Mouse (Mus musculus): ENCODE measurements at regions not wholly inside any gene's neighbourhood (a gene's known extent, or its start where the extent isn't known, plus 50 kb on each side); places are given as distances from the start of the nearest gene placed in this dataset.

GRCm38 (mm10) chr1:177643662-177644061, 86.0 kb upstream of the 1700016C15Rik start:
- H3K4me1 ChIP-seq (ENCODE audit: control insufficient read depth, insufficient read depth, insufficient read length, low read length): peaks cover 5% of the 10 kb centered on the region
- H3K4me3 ChIP-seq (ENCODE audit: low read depth, low read length): no peak overlapping the region
- H3K27me3 ChIP-seq (ENCODE audit: control insufficient read depth, insufficient read depth, low read length): no peaks in the 10 kb centered on the region
- 51% methylated on average over 3 of the region's 3 CpGs for WGBS
- TF ChIP-seq CTCF (IDR thresholded peaks at IDR 0.05; ENCODE audit: extremely low read depth, insufficient read length, insufficient replicate concordance, low read depth, low read length) (no peak), POLR2A (IDR thresholded peaks at IDR 0.05; ENCODE audit: low read depth, low read length) (no peak)
- no peaks in the 10 kb centered on the region for H3K36me3 ChIP-seq (ENCODE audit: control insufficient read depth, insufficient read depth, low read length)
- H3K27ac ChIP-seq (ENCODE audit: insufficient read depth, low read depth, low read length): no peak overlapping the region

- H3K4me3 ChIP-seq (ENCODE audit: low read depth, low read length): no peak overlapping the region
- H3K27ac ChIP-seq (ENCODE audit: insufficient read depth, low read depth, low read length): no peak overlapping the region
- WGBS: 29% methylated on average over 4 of the region's 4 CpGs
- H3K4me1 ChIP-seq (ENCODE audit: control insufficient read depth, insufficient read depth, insufficient read length, low read length): peaks cover 5% of the 10 kb centered on the region
- H3K36me3 ChIP-seq (ENCODE audit: control insufficient read depth, insufficient read depth, low read length): no peaks in the 10 kb centered on the region
- TF ChIP-seq CTCF (IDR thresholded peaks at IDR 0.05; ENCODE audit: extremely low read depth, insufficient read length, insufficient replicate concordance, low read depth, low read length) (no peak), POLR2A (IDR thresholded peaks at IDR 0.05; ENCODE audit: low read depth, low read length) (no peak)
- H3K27me3 ChIP-seq (ENCODE audit: control insufficient read depth, insufficient read depth, low read length): no peaks in the 10 kb centered on the region
These were observed 85.4 kb upstream of the 1700016C15Rik start for GRCm38 (mm10) chr1:177644214-177644613.

- Histone ChIP-seq H3K36me3 (ENCODE audit: control insufficient read depth, insufficient read depth, low read length) (no peaks in the 10 kb centered on the region), H3K4me1 (ENCODE audit: control insufficient read depth, insufficient read depth, insufficient read length, low read length) (peaks cover 5% of the 10 kb centered on the region), H3K27ac (ENCODE audit: insufficient read depth, low read depth, low read length) (no peak overlapping the region), H3K27me3 (ENCODE audit: control insufficient read depth, insufficient read depth, low read length) (no peaks in the 10 kb centered on the region), H3K4me3 (ENCODE audit: low read depth, low read length) (no peak overlapping the region)
- WGBS: 81% methylated on average over 4 of the region's 4 CpGs
- TF ChIP-seq POLR2A (IDR thresholded peaks at IDR 0.05; ENCODE audit: low read depth, low read length) (no peak), CTCF (IDR thresholded peaks at IDR 0.05; ENCODE audit: extremely low read depth, insufficient read length, insufficient replicate concordance, low read depth, low read length) (no peak)
These were observed 84.3 kb upstream of the 1700016C15Rik start for GRCm38 (mm10) chr1:177645327-177645726.

- 85% methylated on average over 5 of the region's 5 CpGs for WGBS
- H3K4me3 ChIP-seq (ENCODE audit: low read depth, low read length): no peak overlapping the region
- peaks cover 5% of the 10 kb centered on the region for H3K4me1 ChIP-seq (ENCODE audit: control insufficient read depth, insufficient read depth, insufficient read length, low read length)
- no peaks in the 10 kb centered on the region for H3K36me3 ChIP-seq (ENCODE audit: control insufficient read depth, insufficient read depth, low read length)
- no peak overlapping the region for H3K27ac ChIP-seq (ENCODE audit: insufficient read depth, low read depth, low read length)
- H3K27me3 ChIP-seq (ENCODE audit: control insufficient read depth, insufficient read depth, low read length): no peaks in the 10 kb centered on the region
- no peak for TF ChIP-seq POLR2A (IDR thresholded peaks at IDR 0.05; ENCODE audit: low read depth, low read length)
- TF ChIP-seq CTCF (IDR thresholded peaks at IDR 0.05; ENCODE audit: extremely low read depth, insufficient read length, insufficient replicate concordance, low read depth, low read length): no peak
These were observed 83.6 kb upstream of the 1700016C15Rik start for GRCm38 (mm10) chr1:177645897-177646535.

- no peak for TF ChIP-seq POLR2A (IDR thresholded peaks at IDR 0.05; ENCODE audit: low read depth, low read length)
- TF ChIP-seq CTCF (IDR thresholded peaks at IDR 0.05; ENCODE audit: extremely low read depth, insufficient read length, insufficient replicate concordance, low read depth, low read length): no peak
- no peak overlapping the region for H3K27ac ChIP-seq (ENCODE audit: insufficient read depth, low read depth, low read length)
- H3K27me3 ChIP-seq (ENCODE audit: control insufficient read depth, insufficient read depth, low read length): no peaks in the 10 kb centered on the region
- H3K36me3 ChIP-seq (ENCODE audit: control insufficient read depth, insufficient read depth, low read length): no peaks in the 10 kb centered on the region
- peaks cover 5% of the 10 kb centered on the region for H3K4me1 ChIP-seq (ENCODE audit: control insufficient read depth, insufficient read depth, insufficient read length, low read length)
- WGBS: 85% methylated on average over 1 of the region's 1 CpGs
- H3K4me3 ChIP-seq (ENCODE audit: low read depth, low read length): no peak overlapping the region
These were observed 81.7 kb upstream of the 1700016C15Rik start for GRCm38 (mm10) chr1:177647876-177648275.

- 90% methylated on average over 4 of the region's 4 CpGs for WGBS
- Histone ChIP-seq H3K4me3 (ENCODE audit: low read depth, low read length) (no peak overlapping the region), H3K27me3 (ENCODE audit: control insufficient read depth, insufficient read depth, low read length) (no peaks in the 10 kb centered on the region), H3K36me3 (ENCODE audit: control insufficient read depth, insufficient read depth, low read length) (no peaks in the 10 kb centered on the region), H3K4me1 (ENCODE audit: control insufficient read depth, insufficient read depth, insufficient read length, low read length) (no peaks in the 10 kb centered on the region; the same call in 1 of the 2 replicates), H3K27ac (ENCODE audit: insufficient read depth, low read depth, low read length) (no peak overlapping the region)
- TF ChIP-seq POLR2A (IDR thresholded peaks at IDR 0.05; ENCODE audit: low read depth, low read length): no peak
- TF ChIP-seq CTCF (IDR thresholded peaks at IDR 0.05; ENCODE audit: extremely low read depth, insufficient read length, insufficient replicate concordance, low read depth, low read length): no peak
These were observed 80.6 kb upstream of the 1700016C15Rik start for GRCm38 (mm10) chr1:177648974-177649373.

GRCm38 (mm10) chr1:177651219-177651618, 78.4 kb upstream of the 1700016C15Rik start:
- H3K4me1 ChIP-seq (ENCODE audit: control insufficient read depth, insufficient read depth, insufficient read length, low read length): no peaks in the 10 kb centered on the region; the same call in 1 of the 2 replicates
- H3K27ac ChIP-seq (ENCODE audit: insufficient read depth, low read depth, low read length): no peak overlapping the region
- TF ChIP-seq POLR2A (IDR thresholded peaks at IDR 0.05; ENCODE audit: low read depth, low read length) (no peak), CTCF (IDR thresholded peaks at IDR 0.05; ENCODE audit: extremely low read depth, insufficient read length, insufficient replicate concordance, low read depth, low read length) (no peak)
- no peaks in the 10 kb centered on the region for H3K36me3 ChIP-seq (ENCODE audit: control insufficient read depth, insufficient read depth, low read length)
- 72% methylated on average over 5 of the region's 5 CpGs for WGBS
- no peak overlapping the region for H3K4me3 ChIP-seq (ENCODE audit: low read depth, low read length)
- no peaks in the 10 kb centered on the region for H3K27me3 ChIP-seq (ENCODE audit: control insufficient read depth, insufficient read depth, low read length)
